Mouse (Mus musculus): ENCODE results near the gene Tifa.
A peak's percentile ranks its signal among the peaks of the same experiment; 100 is the strongest.

GRCm38 (mm10) chr3:127853431-127854206, 64.0 kb downstream of the Tifa start:
- TF ChIP-seq CTCF (IDR thresholded peaks at IDR 0.05; ENCODE audit: borderline replicate concordance, insufficient read depth, low read length) (peak; percentile 71; the same call in 1 of the 2 replicates), POLR2A (IDR thresholded peaks at IDR 0.05; ENCODE audit: low read depth, low read length) (no peak)

Data from embryonic fibroblast, embryonic 13.5 days (primary cell).